Mouse (Mus musculus) cerebellum, postnatal 25 days (tissue): ENCODE results near the gene Ccnq.
"Not testable (repeated sequence)": the region's sequence is repeated elsewhere in the genome, so short reads cannot be mapped to it uniquely, and the experiment has no call there.

ENCODE experiments used
- DNase-seq, 2 experiments: peaks; one replicate each; pipeline ENCODE4 v3.0.0; 2021; ENCODE audit warnings: mixed read lengths in 2 of 2

Gene Ccnq

DNA sequence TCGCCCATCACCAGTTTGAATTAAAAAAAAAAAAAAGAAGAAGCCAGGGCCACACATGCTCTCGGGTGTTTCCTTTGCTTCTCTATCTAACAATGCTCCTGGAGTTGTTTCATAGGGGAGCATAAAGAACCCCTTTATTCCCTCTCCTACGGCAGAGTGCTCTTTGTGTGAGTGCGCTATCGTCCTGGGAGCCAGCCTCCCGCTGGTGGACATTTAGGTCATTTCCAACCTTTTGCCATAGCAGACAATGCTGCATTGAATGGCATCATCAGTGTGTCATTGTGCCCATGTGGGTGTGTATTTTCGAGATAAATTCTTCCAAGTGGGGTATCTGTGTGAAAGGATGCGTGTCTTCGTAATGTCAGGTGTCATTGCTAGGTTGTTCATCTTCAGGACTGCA is 9.6 kb upstream of the Ccnq start:
- DNase-seq = no peak

DNA sequence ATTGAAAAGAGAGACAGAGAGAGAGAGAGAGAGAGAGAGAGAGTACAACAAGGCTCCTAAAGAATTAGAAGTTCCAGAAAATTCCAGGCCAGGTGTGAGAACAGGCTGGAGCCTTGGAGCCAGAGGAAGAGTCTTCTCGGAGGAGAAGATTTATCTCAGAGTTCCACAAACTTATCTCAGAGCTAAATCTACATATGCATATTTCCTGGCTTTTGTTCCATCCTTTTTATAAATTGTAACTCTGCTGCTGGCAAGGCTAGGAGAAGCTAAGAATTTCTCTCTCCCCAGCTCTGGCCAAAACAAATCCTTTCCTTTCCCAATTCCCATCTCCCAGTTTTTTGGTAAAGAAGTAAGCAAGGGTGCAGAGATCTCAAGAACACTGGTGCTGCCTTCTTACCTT is 3.8 kb upstream of the Ccnq start:
- DNase-seq = no peak

DNA sequence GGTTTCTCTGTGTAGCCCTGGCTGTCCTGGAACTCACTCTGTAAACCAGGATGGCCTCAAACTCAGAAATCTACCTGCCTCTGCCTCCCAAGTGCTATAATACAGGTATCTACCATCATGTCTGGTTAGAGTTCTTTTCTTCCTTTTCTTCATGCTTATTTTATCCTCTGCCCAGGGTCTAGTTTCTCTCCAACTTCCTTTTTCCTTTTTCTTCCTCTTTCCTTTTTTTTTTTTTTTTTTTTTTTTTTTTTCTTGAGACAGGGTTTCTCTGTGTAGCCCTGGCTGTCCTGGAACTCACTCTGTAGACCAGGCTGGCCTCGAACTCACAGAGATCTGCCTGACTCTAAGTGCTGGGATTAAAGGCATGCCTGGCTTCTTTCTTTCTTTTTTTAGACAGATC is 2.6 kb upstream of the Ccnq start:
- DNase-seq = not testable (repeated sequence)

DNA sequence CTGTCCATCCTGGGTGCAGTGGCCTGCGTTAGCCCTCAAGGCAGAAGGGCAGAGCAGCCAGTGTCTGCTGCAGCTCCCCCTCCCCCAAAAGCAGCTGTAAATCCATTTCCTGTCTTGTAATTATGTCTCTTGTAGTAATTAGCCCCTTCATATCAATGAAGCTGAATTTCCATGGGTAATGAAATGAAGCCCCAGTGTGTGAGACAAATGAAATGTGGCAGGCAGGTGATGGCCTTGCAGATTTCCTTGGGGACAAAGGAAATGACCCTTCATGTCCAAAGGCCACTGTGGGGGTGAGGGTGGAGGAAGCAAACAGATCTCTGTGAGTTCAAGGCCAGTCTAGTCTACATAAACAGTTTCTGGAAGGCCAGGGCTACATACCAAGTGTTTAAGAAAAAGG is 1.7 kb upstream of the Ccnq start:
- no peak for DNase-seq

DNA sequence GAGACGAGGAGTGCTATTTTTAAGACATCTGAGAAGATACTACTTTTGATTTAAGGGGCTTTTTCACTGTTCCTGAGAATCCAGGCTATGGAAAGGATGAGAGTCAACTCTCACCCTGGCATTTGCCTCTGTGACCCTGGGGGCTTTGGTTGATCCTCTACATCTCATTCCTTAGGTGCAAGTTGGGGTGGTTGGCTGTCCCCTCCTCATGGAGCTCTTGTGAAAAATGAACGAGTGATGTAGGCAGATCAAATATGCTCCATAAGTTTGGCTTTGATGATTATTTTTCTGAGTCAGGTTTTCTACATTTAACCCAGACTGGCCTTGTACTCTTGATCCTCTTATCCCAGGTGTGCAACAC is 294 bp upstream of the Ccnq start:
- no peak for DNase-seq

DNA sequence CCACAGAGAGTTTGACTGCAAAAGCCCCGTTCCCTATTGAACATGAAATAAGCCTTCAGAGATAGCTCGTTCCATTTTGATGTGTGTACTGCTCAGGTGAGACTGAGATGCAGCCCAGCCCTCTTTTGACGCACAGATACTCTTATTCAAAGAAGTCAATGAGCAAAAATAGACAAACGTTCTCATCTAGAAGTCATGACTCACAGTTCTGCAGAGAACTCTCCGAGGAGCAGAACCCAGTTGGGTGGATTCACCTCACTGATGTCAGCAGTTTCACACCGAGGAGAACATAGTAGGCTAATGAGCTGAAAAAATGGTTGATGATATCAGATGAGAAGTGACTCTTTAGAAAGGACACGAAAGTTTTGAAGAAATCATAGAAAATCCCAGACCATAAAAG is 5.3 kb downstream of the Ccnq start:
- DNase-seq = no peak

DNA sequence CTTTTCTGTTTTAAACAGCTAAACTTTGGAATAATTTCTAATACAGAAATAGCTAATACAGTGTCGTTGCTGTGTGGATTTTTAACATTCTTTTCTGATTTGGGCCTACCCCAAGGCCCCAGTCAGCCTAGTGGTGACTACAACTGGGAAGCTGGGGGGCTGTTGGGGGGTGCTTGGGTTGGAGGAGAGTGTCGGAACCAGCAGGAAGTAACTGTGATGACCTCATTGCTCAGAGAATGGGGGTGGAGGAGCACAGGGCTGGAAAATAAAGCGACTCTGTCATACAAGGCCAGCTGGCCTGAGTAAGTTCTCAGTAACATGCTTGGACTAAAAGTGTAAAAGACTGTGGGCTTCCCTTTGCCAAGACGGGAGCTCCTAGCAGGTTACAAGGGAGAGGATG is 6.1 kb downstream of the Ccnq start:
- DNase-seq = no peak

DNA sequence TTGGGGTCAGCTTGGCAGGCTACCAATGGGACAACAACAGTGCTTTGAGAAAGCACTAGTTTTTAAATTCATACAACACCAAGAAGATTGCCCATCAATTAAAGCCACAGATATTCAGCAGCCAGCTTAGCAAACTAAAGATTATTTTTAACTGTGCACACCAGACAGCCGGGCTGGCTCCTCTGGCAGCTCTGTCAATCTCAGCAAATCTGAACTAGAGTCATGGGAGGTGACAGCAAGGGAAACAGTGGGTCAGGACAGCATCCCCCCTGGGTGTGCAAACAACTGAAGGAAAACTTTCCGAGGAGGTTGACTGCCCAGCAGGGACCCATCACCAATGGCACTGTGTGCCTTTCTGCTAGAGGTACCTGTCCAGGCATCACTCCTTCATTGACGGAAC is 9.1 kb downstream of the Ccnq start:
- no peak for DNase-seq

DNA sequence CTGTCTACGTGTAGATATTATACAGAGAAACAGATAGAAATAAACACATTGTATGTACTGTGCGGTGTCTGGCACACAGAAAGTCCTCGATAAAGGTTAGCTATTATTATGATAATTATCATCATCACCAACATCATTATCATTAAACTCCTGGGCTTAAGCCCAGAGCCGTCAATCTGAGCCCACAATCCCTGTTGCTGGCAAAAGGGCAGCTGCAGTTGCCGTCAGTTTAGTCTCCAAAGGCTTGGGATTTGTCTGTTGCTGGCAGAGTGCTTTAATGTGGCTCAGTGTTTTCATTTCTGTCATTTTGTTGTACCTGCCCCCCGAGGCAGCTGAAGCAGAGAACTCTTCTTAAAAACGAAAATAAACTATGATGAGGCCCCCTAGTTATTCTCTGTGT is 9.6 kb downstream of the Ccnq start:
- DNase-seq = no peak

DNA sequence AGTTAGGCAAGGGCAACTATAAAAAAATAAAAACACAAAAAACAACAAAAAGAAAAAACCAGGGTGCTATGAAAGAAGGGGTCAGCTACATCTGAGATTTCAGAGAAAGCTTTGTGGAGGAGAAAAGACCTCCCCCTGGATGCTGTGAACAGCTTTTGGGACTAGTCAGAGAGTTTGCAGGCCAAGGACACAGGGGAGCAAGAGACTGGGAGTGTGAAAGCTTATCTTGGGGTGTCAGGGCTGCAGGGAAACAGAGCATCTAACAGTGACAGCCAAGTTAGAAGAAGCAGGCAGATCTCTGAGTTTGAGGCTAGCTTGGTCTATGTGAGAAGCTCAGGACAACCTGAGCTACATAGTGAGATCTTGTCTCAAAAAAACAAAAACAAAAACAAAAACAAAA is 12.2 kb downstream of the Ccnq start:
- DNase-seq = no peak

DNA sequence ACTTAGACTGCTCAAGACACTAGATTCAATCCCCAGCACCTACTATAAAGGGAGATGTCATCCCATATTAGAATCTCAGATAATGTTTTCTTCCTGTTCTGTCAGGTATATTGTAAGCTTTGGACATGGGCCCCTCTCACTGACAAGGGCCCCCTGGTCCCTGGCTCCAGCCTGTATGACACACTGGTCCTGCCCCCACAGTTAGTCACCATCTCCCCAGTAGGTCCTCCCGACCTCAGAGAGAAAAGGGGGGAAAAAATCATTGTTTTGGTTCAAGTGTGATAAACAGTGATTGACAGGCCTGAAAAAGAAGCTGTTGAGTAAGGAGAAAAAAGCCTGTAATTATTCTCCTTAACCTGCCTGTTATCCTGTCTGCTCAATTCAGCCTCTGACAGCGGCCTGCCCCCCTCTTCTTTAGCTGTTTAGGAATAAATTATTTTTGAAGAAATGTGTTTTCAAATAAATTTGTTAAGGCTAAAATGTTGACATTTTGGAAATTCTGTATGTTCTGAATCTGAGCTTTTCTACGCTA is 14.6 kb downstream of the Ccnq start:
- no peak for DNase-seq

DNA sequence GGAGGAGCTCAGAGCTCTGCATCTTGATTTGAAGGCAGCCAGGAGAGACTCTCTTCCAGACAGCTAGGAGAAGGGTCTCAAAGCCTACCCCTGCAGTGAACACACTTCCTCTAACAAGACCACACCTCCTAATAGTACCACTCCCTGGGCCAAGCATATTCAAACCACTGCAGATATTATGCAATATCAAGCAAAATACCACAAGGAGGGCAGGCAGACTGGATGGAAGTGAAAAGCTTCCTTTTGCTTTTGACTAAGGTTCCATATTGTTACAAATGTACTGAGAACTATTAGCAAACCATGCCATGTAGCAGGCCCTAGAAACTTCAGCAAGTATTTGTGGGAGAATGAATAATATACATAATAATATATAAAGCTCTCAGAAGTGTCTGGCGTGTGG is 16.4 kb downstream of the Ccnq start:
- DNase-seq = no peak

DNA sequence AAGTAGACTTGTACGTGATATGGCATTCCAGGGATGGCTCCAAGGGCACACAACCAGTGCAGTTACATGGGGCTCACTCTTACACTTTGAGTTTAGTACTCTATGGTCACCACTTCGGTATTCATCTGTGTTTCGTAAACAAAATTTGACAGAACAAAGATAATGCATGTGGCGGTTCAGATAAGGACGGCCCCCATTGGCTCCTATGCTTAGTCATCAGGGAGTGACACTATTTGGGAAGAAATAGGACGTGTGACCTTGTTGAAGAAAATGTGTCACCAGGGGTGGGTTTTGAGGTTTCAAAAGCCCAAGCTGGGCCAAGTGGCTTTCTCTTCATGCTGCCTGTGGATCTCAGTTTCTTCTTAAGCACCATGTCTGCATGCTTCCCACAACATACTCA is 18.9 kb downstream of the Ccnq start:
- no peak for DNase-seq

DNA sequence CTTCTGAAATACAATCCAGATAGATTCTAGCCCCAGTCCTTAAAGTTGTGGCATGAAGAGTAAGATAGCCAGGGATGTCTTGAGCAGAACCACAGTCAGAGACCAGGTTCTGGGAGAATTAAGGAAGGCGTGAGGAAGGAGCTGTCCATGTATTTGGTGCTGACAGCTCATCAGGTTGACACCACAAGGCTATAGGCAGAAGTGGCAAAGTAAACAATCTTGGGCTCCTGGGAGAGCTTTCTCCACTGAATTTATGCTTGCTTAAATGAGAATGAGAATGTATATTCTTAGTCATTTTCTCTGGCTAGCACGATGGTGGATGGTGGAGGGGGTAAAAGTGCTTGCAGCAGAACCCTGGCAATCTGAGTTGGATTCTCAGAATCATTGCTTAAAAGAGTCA is 20.6 kb downstream of the Ccnq start:
- no peak for DNase-seq

DNA sequence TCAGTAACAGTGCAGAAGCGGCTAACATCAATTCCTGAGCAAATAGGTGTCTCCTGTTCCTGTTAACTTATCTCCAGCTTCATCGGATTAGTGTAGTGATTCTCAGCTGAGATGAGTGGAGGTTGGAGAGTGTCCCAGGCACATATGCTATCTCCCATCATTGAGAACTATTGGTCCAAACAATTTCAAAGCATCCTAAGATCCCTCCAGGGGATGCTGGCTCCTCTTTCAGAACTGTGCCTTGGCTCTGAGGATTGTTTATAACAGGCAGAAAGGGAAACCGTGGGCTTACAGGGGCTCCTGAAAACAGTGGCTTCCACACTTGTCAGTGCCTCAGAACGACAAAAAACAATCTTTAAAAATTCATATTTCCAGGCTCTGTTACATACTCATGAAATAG is 23.5 kb downstream of the Ccnq start:
- DNase-seq = no peak

DNA sequence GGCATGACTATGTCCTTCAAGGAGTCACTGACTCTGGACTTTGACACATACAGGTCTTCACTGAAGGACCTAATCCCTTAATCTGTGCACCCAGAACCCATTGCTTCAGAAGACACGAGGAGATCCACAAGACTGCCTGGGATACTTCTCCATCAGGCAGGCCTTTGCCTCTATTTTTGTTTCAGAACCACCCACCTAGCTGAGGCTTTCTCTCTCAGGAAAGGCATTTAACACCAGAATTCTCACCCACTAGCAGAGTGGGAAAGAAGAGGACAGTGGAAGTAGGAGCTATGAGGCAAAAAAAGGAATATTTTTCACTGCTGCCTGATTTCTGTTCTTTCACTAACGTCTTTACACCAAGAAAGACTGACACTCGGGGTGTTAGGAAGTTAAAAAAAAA is 25.2 kb downstream of the Ccnq start:
- DNase-seq = no peak

DNA sequence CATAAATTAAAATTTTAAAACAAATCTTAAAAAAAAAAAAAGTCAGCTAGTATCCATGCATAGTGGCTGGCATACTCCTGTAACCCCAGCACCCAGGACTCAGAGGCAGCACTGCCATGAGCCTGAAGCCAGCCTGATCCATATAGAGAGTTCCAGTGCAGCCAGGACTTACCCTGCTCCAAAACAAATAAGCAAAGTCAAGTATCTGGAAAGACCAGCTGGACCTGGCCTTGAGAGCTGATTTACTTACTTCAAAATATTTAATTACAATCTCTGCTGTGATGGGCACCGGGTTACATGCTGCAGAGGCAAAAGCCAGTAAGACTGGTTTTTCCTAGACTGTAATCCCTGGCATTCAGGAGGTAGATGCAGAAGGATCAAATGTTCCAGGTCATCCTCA is 26.7 kb downstream of the Ccnq start:
- no peak for DNase-seq

DNA sequence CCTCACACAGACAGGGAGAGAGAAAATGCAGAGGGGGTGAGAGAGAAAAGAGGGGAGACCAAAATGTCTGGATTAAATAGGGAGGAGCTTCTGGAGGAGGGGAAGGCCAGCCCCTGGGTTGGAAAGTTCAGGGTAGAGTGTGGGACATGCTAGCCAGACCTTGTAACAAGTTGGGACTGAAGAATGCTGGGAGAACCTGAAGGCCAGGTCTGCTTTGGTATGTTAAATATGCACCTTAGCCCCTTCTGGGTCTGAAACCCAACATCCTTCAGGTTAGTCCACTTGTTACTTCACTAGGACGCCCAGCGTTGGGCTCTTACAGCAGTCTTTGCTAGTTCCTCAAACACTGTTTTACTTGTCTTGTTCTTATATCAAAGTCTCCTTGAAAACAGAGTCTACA is 30.1 kb downstream of the Ccnq start:
- DNase-seq = no peak

DNA sequence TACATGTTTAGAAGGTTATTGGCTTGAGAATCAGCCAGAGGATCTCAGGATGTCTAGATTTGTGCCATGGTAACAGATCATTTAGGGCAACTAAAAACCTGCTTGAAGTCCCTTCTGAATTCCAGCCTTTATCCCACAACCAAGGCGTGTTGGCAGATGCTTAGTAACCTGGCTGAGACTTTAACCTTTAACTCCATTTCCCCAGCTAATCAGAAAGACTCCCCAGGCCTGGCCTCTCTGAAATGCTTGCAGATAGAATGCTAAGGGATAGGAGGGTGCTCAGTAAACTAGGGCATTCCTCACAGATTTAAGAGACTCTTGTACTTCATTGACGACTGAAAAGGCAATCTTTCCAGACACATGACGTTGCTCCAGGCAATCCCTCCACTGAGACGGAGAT is 33.9 kb downstream of the Ccnq start:
- DNase-seq = no peak

DNA sequence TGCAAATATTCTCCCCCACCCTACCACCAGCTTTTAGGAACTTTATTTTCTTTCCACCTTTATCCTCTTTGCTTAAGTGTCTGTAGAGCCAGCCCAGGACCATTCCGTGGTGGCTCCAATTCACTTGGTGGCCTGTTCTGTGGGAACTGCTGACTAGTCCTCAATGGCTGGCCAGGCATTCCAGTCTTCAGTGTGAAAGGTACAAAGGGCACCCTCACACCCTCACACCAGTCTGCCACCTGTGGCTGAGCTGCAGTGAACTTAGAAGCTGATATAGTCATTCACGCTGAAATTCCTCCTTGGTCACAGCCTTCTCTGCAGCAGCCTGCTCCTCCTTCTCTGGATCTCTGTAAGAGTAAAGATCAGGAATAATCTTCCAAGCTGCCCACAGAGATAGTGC is 42.9 kb downstream of the Ccnq start:
- no peak for DNase-seq

DNA sequence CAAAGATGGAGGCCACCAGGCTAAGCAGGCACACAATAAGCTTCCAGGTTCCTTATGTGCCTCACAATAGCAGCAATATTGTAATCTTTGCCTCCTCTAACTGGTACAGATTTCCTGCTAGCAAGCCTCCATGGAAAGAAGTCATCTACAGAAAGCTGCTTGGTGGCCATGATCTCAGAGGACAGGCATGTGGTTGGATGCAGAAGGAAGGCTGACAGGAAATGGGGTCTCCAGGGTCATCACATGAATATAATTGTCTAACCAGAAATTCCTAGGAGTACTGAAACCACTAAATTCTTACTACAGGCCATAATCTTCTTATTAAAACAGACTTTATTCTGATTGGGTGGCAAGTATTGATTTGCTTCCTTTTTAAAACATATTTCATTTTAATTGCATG is 45.5 kb downstream of the Ccnq start:
- DNase-seq = no peak

DNA sequence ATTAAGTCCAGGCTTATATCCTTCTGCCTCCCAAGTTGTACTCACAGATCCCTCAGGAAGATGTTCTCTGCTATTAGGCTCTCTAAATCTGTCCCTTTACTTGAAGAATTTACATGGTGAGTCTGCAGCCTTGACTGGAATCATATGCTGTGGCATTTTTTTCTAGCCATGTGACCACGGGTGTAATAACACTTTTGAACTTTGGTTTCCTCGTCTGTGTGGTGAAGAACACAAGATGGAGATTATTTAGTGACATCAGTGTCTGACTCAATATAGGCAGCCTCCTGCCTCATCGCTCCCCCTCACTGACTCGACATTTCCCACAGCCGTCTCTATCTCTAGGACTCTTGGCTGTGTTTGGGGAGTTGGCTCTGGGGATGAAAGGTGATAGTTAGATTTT is 48.4 kb downstream of the Ccnq start:
- no peak for DNase-seq

DNA sequence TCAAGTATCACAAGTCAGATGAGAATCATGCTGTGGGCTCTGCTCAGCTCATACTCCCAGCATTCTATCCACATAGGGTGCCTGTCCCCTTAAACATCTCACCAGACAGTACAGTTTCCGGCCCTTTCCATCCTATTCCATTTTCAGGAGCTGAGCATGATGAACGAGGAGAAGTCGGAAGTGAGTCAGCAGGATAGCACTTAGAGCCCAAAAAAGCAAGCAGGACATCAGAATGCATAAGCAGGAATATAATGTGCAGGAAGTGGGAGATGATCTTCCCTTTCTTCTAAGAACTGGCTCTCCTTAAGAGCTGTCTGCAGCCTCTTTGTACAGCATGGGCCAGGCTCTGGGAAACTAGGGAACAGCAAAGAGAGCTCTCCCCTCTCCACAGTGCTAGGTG is 49.2 kb downstream of the Ccnq start:
- no peak for DNase-seq
